Comparison of ENCODE assay signal across 8 mouse cellular contexts in genomic region chr17:28233091-28233731, GRCm38 (mm10). TPM values are rescaled to one million over a fixed set of nuclear protein-coding genes. Genes with fewer than 3 reads are reported as not detected.
DNase-seq lines count a peak whose midpoint lies in the region; ATAC-seq and TF ChIP-seq lines count a peak whose summit lies in the region.

No protein-coding gene starts in this region.

- H3K9ac ChIP-seq in intestine, postnatal 0 days (ENCODE audit: low read depth, low read length) = peak overlapping the region; percentile 85
- H3K9ac ChIP-seq in lung, embryonic 16.5 days (ENCODE audit: low read length) = peak overlapping the region; percentile 91

- peaks cover 3% of the 10 kb centered on the region; the same call in 1 of the 2 replicates for H3K4me1 ChIP-seq in intestine, postnatal 0 days (replicated peaks; ENCODE audit: control insufficient read depth, insufficient read depth, low read length)
- peaks cover 8% of the 10 kb centered on the region for H3K4me1 ChIP-seq in lung, embryonic 16.5 days (replicated peaks; ENCODE audit: control insufficient read depth, insufficient read depth, low read length)

- H3K4me2 ChIP-seq in intestine, postnatal 0 days (replicated peaks; ENCODE audit: low read depth) = peak overlapping the region; percentile 96
- peak overlapping the region; percentile 68 for H3K4me2 ChIP-seq in lung, embryonic 16.5 days (ENCODE audit: low read depth, low read length)

- TF ChIP-seq CTCF in intestine, postnatal 0 days (IDR thresholded peaks at IDR 0.05; ENCODE audit: low read depth) = no peak

- peak; percentile 47 for DNase-seq in layer of hippocampus, adult 11-12 months (ENCODE audit: low spot score)
- no peak for DNase-seq in layer of hippocampus, adult 9-11 months
- peak; percentile 60 for DNase-seq in NIH3T3 (ENCODE audit: low read depth)
- DNase-seq in gastrocnemius, postnatal 14 days = peak; percentile 50
- peak; percentile 40 to 54 for DNase-seq in spleen, postnatal 36 days (ENCODE audit: low spot score in 2 of 2)
- DNase-seq in urinary bladder, adult 2 months (ENCODE audit: low spot score) = no peak

- H3K9me3 ChIP-seq in intestine, postnatal 0 days (ENCODE audit: control insufficient read depth) = no peaks in the 10 kb centered on the region
- no peaks in the 10 kb centered on the region for H3K9me3 ChIP-seq in lung, embryonic 16.5 days (ENCODE audit: control insufficient read depth, low read length)

- H3K36me3 ChIP-seq in intestine, postnatal 0 days (ENCODE audit: control insufficient read depth, insufficient read depth) = 0 out of 2 replicates have a peak, but pooled peaks cover under 1% of the 10 kb centered on the region
- H3K36me3 ChIP-seq in lung, embryonic 16.5 days (ENCODE audit: control insufficient read depth, insufficient read depth, low read length) = no peaks in the 10 kb centered on the region

- WGBS in intestine, postnatal 0 days = 3% methylated on average over 17 of the region's 17 CpGs
- WGBS in lung, embryonic 16.5 days = 3% methylated on average over 17 of the region's 17 CpGs

- intact Hi-C loops in gastrocnemius, postnatal 14 days (cut with DNase I; ENCODE audit: low total_unique reads) = no loop called here

- peak overlapping the region; percentile 88 for H3K4me3 ChIP-seq in intestine, postnatal 0 days (ENCODE audit: low read depth, low read length)
- H3K4me3 ChIP-seq in lung, embryonic 16.5 days (ENCODE audit: low read length) = peak overlapping the region; percentile 79

- H3K27me3 ChIP-seq in intestine, postnatal 0 days (replicated peaks; ENCODE audit: control insufficient read depth, insufficient read depth, low read length) = no peaks in the 10 kb centered on the region
- H3K27me3 ChIP-seq in lung, embryonic 16.5 days (ENCODE audit: control insufficient read depth, insufficient read depth, low read depth, low read length) = no peaks in the 10 kb centered on the region

- ATAC-seq in intestine, postnatal 0 days = no peak
- peak; percentile 40 for ATAC-seq in lung, embryonic 16.5 days (ENCODE audit: low read depth)

- peak overlapping the region; percentile 29 for H3K27ac ChIP-seq in intestine, postnatal 0 days (ENCODE audit: low read depth, low read length)
- H3K27ac ChIP-seq in lung, embryonic 16.5 days (ENCODE audit: low read length) = peak overlapping the region; percentile 83

RNA-seq across cellular contexts. Expression of gene Ppard, which starts 0.7 kb away (rescaled TPM):
- total RNA-seq in gastrocnemius, postnatal 14 days (2021) = 10 to 100 TPM; 29.2 to 29.5 TPM
- polyA plus RNA-seq in intestine, postnatal 0 days (2015; fragmentation: Nextera tagmentation; extraction: Ambion mirVana) = 1.7 and 2.1 TPM in 2 replicates
- 2.7 TPM in 2 replicates for polyA plus RNA-seq in lung, embryonic 16.5 days (2015; fragmentation: Nextera tagmentation; extraction: Ambion mirVana)
- 23.8 and 30.0 TPM in 2 replicates for polyA plus RNA-seq in urinary bladder, adult 2 months (2012; rRNA removed)

RNA-seq across cellular contexts. Expression of gene Def6, which starts 25.6 kb away (rescaled TPM):
- 1 to 10 TPM; 2.2 to 2.7 TPM for total RNA-seq in gastrocnemius, postnatal 14 days (2021)
- polyA plus RNA-seq in intestine, postnatal 0 days (2015; fragmentation: Nextera tagmentation; extraction: Ambion mirVana) = 1.7 TPM in 2 replicates
- 5.2 and 8.6 TPM in 2 replicates for polyA plus RNA-seq in lung, embryonic 16.5 days (2015; fragmentation: Nextera tagmentation; extraction: Ambion mirVana)
- polyA plus RNA-seq in urinary bladder, adult 2 months (2012; rRNA removed) = 20.4 and 22.5 TPM in 2 replicates

RNA-seq across cellular contexts. Expression of gene Zfp523, which starts 56.3 kb away (rescaled TPM):
- 10 to 100 TPM; 14.4 to 16.2 TPM for total RNA-seq in gastrocnemius, postnatal 14 days (2021)
- 10.6 and 11.6 TPM in 2 replicates for polyA plus RNA-seq in intestine, postnatal 0 days (2015; fragmentation: Nextera tagmentation; extraction: Ambion mirVana)
- polyA plus RNA-seq in lung, embryonic 16.5 days (2015; fragmentation: Nextera tagmentation; extraction: Ambion mirVana) = 34.2 and 34.9 TPM in 2 replicates
- polyA plus RNA-seq in urinary bladder, adult 2 months (2012; rRNA removed) = 21.0 and 28.3 TPM in 2 replicates

Comparison
In these comparisons a context has a peak if more than half of its experiments do, and no peak if none do; other contexts are left out.
1. DNase-seq: peak in layer of hippocampus, adult 11-12 months (single experiment), NIH3T3 (single experiment), gastrocnemius, postnatal 14 days (single experiment) and spleen, postnatal 36 days (2 of 2); none in layer of hippocampus, adult 9-11 months (single experiment) and urinary bladder, adult 2 months (single experiment).